In genomic region chr10:111083338-111083737, GRCm38 (mm10) we compare ENCODE assay signal across 13 mouse cellular contexts.
A peak's percentile ranks its signal among the peaks of the same experiment; 100 is the strongest.
DNase-seq lines count a peak whose midpoint lies in the region; ATAC-seq lines count a peak whose summit lies in the region.
"Had no signal": no experiment of that assay in that cellular context is flagged by ENCODE, and none has a peak within 500 bp of the region (broad histone marks: within the 10 kb centered on the region; RNA-seq: fewer than 3 reads in every experiment).

No protein-coding gene starts in this region.

- no peaks in the 10 kb centered on the region for H3K36me3 ChIP-seq in embryonic facial prominence, embryonic 14.5 days (ENCODE audit: control insufficient read depth, insufficient read depth, low read length)
- H3K36me3 ChIP-seq in embryonic facial prominence, embryonic 10.5 days (replicated peaks): no peaks in the 10 kb centered on the region
- H3K36me3 ChIP-seq: forebrain, embryonic 12.5 days; heart, embryonic 15.5 days; limb, embryonic 15.5 days; stomach, embryonic 15.5 days had no signal

- no peak overlapping the region for H3K4me2 ChIP-seq in embryonic facial prominence, embryonic 14.5 days (ENCODE audit: low read depth, low read length)
- H3K4me2 ChIP-seq: forebrain, embryonic 12.5 days; heart, embryonic 15.5 days; limb, embryonic 15.5 days; midbrain, embryonic 11.5 days; stomach, embryonic 15.5 days had no signal

- no peaks in the 10 kb centered on the region for H3K27me3 ChIP-seq in embryonic facial prominence, embryonic 14.5 days (replicated peaks; ENCODE audit: control insufficient read depth, insufficient read depth, low read length)
- H3K27me3 ChIP-seq in embryonic facial prominence, embryonic 10.5 days (replicated peaks; ENCODE audit: low read depth, poor library complexity, severe bottlenecking): no peaks in the 10 kb centered on the region
- H3K27me3 ChIP-seq: forebrain, embryonic 12.5 days; heart, embryonic 15.5 days; limb, embryonic 15.5 days; stomach, embryonic 15.5 days had no signal

- H3K4me3 ChIP-seq in embryonic facial prominence, embryonic 14.5 days (ENCODE audit: low read depth, low read length): no peak overlapping the region
- H3K4me3 ChIP-seq in embryonic facial prominence, embryonic 10.5 days: no peak overlapping the region
- H3K4me3 ChIP-seq: forebrain, embryonic 12.5 days; heart, embryonic 15.5 days; limb, embryonic 15.5 days; stomach, embryonic 15.5 days had no signal

- 25% methylated on average over 4 of the region's 4 CpGs for WGBS in embryonic facial prominence, embryonic 14.5 days
- WGBS in embryonic facial prominence, embryonic 10.5 days: 30% methylated on average over 4 of the region's 4 CpGs

- no peaks in the 10 kb centered on the region for H3K4me1 ChIP-seq in embryonic facial prominence, embryonic 14.5 days (ENCODE audit: control insufficient read depth, insufficient read depth, low read length)
- H3K4me1 ChIP-seq in embryonic facial prominence, embryonic 10.5 days: 0 out of 2 replicates have a peak, but pooled peaks cover 3% of the 10 kb centered on the region
- H3K4me1 ChIP-seq: heart, embryonic 15.5 days; limb, embryonic 15.5 days; stomach, embryonic 15.5 days had no signal

- no peak overlapping the region for H3K9ac ChIP-seq in embryonic facial prominence, embryonic 14.5 days (ENCODE audit: low read depth, low read length)
- H3K9ac ChIP-seq: forebrain, embryonic 12.5 days; heart, embryonic 15.5 days; limb, embryonic 15.5 days; stomach, embryonic 15.5 days had no signal

- no peak overlapping the region for H3K27ac ChIP-seq in embryonic facial prominence, embryonic 14.5 days (replicated peaks; ENCODE audit: low read depth, low read length)
- no peak overlapping the region for H3K27ac ChIP-seq in embryonic facial prominence, embryonic 10.5 days (replicated peaks)
- H3K27ac ChIP-seq: forebrain, embryonic 12.5 days; heart, embryonic 15.5 days; limb, embryonic 15.5 days; stomach, embryonic 15.5 days had no signal

- H3K9me3 ChIP-seq in embryonic facial prominence, embryonic 14.5 days (ENCODE audit: control insufficient read depth, low read length): no peaks in the 10 kb centered on the region
- H3K9me3 ChIP-seq in embryonic facial prominence, embryonic 10.5 days: no peaks in the 10 kb centered on the region
- H3K9me3 ChIP-seq: forebrain, embryonic 12.5 days; heart, embryonic 15.5 days; limb, embryonic 15.5 days; stomach, embryonic 15.5 days had no signal

- no peak for ATAC-seq in embryonic facial prominence, embryonic 14.5 days (ENCODE audit: low read depth)
- peak; percentile 96 for ATAC-seq in megakaryocyte progenitor cell, adult 5-6 weeks (replicated peaks; ENCODE audit: poor library complexity)
- no peak for ATAC-seq in frontal cortex, adult (ENCODE audit: low TSS enrichment)

- DNase-seq in embryonic facial prominence, embryonic 14.5 days (ENCODE audit: low spot score): peak; percentile 27
- no peak for DNase-seq in embryonic facial prominence, embryonic 10.5 days (ENCODE audit: low spot score)
- DNase-seq in kidney, postnatal 36 days: peak; percentile 56 to 59
- DNase-seq in kidney, adult 18-20 months: no peak
- DNase-seq in R1 (ENCODE audit: low read depth, low spot score): peak; percentile 22
- no peak for DNase-seq in urinary bladder, adult 18-20 months (ENCODE audit: low spot score in 2 of 2)

Comparison
In these comparisons a context has a peak if more than half of its experiments do, and no peak if none do; other contexts are left out.
1. DNase-seq: peak in embryonic facial prominence, embryonic 14.5 days (single experiment), kidney, postnatal 36 days (2 of 2) and R1 (single experiment); none in embryonic facial prominence, embryonic 10.5 days (single experiment), kidney, adult 18-20 months (single experiment) and urinary bladder, adult 18-20 months (0 of 2).